Mouse (Mus musculus): ENCODE results near the gene Rassf8. TPM values are rescaled to one million over a fixed set of nuclear protein-coding genes. Genes with fewer than 3 reads are reported as not detected.

Rassf8 gene
- polyA plus RNA-seq, 1 experiment from 2014 or later = 5.4 TPM

DNA sequence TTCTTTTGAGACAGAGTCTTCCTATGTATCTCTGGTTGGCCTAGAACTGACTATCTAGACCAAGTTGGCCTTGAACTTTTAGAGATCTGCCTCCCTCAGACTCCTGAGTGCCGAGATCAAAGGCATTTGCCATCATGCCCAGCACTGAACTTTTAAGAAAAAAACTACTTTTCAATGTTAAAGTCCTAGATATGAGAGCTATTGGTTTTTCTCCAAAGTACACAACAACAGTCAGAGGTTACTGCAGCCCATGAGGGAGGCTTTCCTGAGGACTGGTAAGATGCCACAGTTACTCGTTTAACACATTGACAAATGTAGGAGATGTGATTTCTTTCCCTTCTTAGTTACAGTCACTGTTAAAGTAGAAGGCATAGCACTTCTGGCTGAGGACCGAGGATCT lies 6.5 kb upstream of the Rassf8 start:
- H3K27me3 ChIP-seq (ENCODE audit: control insufficient read depth, insufficient read depth, low read depth, low read length) = no peaks in the 10 kb centered on the region
- H3K4me3 ChIP-seq (ENCODE audit: low read length) = no peak overlapping the region
- H3K9me3 ChIP-seq (ENCODE audit: control insufficient read depth, low read length) = no peaks in the 10 kb centered on the region
- WGBS = 69% methylated on average over 3 of the region's 3 CpGs
- no peak overlapping the region for H3K9ac ChIP-seq (ENCODE audit: low read length)
- H3K4me2 ChIP-seq (ENCODE audit: low read depth, low read length) = no peak overlapping the region
- no peaks in the 10 kb centered on the region; the same call in 1 of the 2 replicates for H3K4me1 ChIP-seq (replicated peaks; ENCODE audit: control insufficient read depth, insufficient read depth, low read length)
- ATAC-seq (ENCODE audit: low read depth) = no peak
- H3K36me3 ChIP-seq (ENCODE audit: control insufficient read depth, insufficient read depth, low read length) = no peaks in the 10 kb centered on the region
- H3K27ac ChIP-seq (ENCODE audit: low read length) = no peak overlapping the region

DNA sequence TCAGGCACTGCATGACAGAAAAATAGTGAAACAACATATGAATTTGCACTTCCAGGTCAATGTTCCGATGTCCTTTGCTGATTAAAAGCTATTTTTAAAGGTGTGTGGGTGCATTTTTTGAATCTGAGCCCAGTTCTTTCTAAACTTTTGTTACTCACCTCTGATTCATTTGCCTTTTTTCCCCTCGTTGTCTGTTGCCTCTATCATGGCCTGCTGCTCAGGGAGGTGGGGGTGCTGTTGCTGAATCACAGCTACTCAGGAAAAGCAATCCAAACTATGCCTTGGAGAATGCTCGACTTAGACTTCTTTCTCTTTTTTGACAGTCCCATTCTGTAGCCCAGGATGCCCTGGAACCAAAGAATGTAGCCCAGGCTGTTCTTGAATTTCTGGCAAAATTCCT lies 1.3 kb upstream of the Rassf8 start:
- Histone ChIP-seq H3K4me3 (ENCODE audit: low read length) (no peak overlapping the region), H3K27me3 (ENCODE audit: control insufficient read depth, insufficient read depth, low read depth, low read length) (no peaks in the 10 kb centered on the region), H3K27ac (ENCODE audit: low read length) (no peak overlapping the region; the same call in 1 of the 2 replicates), H3K9ac (ENCODE audit: low read length) (no peak overlapping the region), H3K4me1 (replicated peaks; ENCODE audit: control insufficient read depth, insufficient read depth, low read length) (peaks cover 12% of the 10 kb centered on the region), H3K9me3 (ENCODE audit: control insufficient read depth, low read length) (no peaks in the 10 kb centered on the region), H3K36me3 (ENCODE audit: control insufficient read depth, insufficient read depth, low read length) (no peaks in the 10 kb centered on the region), H3K4me2 (ENCODE audit: low read depth, low read length) (no peak overlapping the region)
- 33% methylated on average over 3 of the region's 3 CpGs for WGBS
- ATAC-seq (ENCODE audit: low read depth) = no peak

DNA sequence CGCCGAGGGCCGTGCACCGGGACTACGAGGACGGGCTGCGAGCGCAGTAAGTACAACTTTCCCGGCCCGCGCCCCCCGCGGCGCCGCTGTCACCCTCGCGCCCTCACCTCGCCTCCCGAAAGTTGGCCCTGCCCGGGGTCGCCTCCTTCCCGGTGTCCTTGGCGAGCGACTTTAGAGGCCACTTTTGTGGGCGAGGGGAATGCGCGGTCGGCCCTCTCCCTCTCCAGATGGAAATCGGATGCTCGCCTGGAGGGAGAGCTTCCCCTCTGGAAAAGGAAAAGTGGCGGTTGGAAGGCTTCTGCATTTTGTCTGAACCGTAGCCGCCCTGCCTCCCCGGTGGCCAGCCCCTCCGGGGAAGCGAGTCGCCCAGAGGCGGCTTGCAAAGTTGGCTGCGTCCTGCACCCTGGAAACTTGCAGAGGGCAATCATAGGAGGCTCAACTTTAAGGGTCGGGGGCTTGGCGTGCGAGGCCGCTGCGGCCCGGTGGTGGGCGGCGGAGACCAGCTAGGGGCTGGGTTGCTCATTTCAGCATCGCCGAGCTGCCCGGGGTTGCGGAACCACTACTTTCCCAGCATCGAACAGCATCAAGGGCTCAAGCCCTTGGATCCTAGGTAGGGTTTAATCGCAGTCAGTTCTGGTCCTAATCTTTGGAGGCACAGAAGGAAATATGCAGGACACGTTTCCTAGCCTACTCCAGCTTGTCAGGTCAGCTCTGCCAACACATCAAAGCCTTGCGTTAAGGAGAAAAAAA lies 548 bp downstream of the Rassf8 start:
- peak overlapping the region; percentile 82 for H3K27ac ChIP-seq (ENCODE audit: low read length)
- H3K4me2 ChIP-seq (ENCODE audit: low read depth, low read length) = peak overlapping the region; percentile 74
- no peaks in the 10 kb centered on the region for H3K9me3 ChIP-seq (ENCODE audit: control insufficient read depth, low read length)
- H3K4me1 ChIP-seq (replicated peaks; ENCODE audit: control insufficient read depth, insufficient read depth, low read length) = peaks cover 12% of the 10 kb centered on the region
- no peak for ATAC-seq (ENCODE audit: low read depth)
- H3K36me3 ChIP-seq (ENCODE audit: control insufficient read depth, insufficient read depth, low read length) = no peaks in the 10 kb centered on the region
- peak overlapping the region; percentile 89 for H3K9ac ChIP-seq (ENCODE audit: low read length)
- H3K27me3 ChIP-seq (ENCODE audit: control insufficient read depth, insufficient read depth, low read depth, low read length) = no peaks in the 10 kb centered on the region
- peak overlapping the region; percentile 88 for H3K4me3 ChIP-seq (ENCODE audit: low read length)
- WGBS = under 1% methylated on average over 49 of the region's 55 CpGs

DNA sequence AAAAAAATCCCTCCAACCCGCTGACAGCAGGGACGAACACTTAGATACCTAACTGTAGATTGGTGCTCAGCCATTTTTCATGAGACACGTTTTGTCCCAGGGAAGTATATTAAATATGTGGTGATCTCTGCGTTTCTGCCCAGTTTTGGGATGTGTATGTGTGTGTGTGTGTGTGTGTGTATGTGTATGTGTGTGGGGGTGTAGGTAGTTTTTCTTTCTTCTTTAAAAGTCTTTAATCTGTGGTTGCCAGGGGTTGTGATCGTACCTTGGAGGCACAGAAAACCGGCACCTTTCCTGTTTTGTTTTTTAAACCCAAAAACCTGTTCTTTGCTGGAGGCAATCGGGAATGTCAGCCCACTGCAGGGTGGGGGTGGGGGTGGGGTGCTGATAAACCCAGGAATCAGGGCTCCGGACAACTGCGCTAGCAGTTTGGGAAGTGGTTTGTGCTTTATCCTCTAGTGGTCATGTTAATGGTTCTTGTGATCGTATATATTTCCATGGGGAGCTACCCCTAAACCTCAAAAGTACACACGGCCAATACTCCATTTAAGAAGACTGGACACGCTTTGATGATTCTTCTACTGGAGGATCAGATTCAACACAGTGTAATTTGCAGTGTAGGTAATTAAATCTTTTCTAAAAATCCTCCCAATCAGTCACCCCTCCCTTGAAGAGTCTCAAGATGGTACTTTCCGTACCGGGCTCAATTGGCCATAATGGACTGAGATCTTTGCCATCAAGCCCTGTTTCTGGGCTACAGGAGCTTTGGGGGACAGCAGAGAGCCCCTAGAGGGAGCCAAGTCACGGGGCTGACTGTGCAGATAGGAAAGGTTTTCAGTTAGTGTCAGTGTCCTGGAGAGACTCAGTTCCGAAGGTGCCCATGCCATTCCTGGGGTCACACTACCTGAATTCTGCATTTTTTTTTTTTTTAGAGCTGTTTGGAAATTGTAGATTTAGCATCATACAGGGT lies 1.4 kb downstream of the Rassf8 start:
- no peak for ATAC-seq (ENCODE audit: low read depth)

DNA sequence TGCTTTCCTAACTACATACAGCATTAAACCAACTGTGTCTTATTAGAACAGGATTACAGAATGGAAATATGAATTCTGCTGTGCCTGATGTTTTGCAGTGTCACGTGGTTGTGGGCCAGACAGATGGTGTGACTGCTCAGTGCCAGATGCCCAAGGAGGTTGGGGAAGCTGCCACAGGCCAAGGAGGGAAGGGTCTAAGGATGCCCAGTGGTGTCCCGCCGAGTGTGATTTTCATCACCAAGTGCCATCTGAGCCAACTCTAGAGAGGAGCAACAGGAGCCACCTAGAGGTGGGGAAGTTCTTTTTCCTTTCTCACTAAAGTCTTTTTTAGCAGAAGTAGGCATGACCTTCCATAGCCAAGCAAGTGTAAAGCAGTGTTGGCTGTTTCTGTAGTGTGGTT lies 3.8 kb downstream of the Rassf8 start:
- no peaks in the 10 kb centered on the region for H3K9me3 ChIP-seq (ENCODE audit: control insufficient read depth, low read length)
- ATAC-seq (ENCODE audit: low read depth) = no peak
- H3K36me3 ChIP-seq (ENCODE audit: control insufficient read depth, insufficient read depth, low read length) = no peaks in the 10 kb centered on the region; the same call in 1 of the 2 replicates
- H3K4me2 ChIP-seq (ENCODE audit: low read depth, low read length) = no peak overlapping the region
- 94% methylated on average over 3 of the region's 3 CpGs for WGBS
- no peaks in the 10 kb centered on the region for H3K27me3 ChIP-seq (ENCODE audit: control insufficient read depth, insufficient read depth, low read depth, low read length)
- no peak overlapping the region for H3K27ac ChIP-seq (ENCODE audit: low read length)
- H3K4me1 ChIP-seq (replicated peaks; ENCODE audit: control insufficient read depth, insufficient read depth, low read length) = peaks cover 13% of the 10 kb centered on the region
- no peak overlapping the region for H3K4me3 ChIP-seq (ENCODE audit: low read length)
- H3K9ac ChIP-seq (ENCODE audit: low read length) = no peak overlapping the region

More for the DNA sequence above, 1.4 kb downstream of the Rassf8 start:
- 7% methylated on average over 16 of the region's 16 CpGs for WGBS
- H3K4me2 ChIP-seq (ENCODE audit: low read depth, low read length) = peak overlapping the region; percentile 74
- peak overlapping the region; percentile 89 for H3K9ac ChIP-seq (ENCODE audit: low read length)
- H3K36me3 ChIP-seq (ENCODE audit: control insufficient read depth, insufficient read depth, low read length) = no peaks in the 10 kb centered on the region
- H3K27ac ChIP-seq (ENCODE audit: low read length) = peak overlapping the region; percentile 82
- H3K4me3 ChIP-seq (ENCODE audit: low read length) = peak overlapping the region; percentile 88
- H3K27me3 ChIP-seq (ENCODE audit: control insufficient read depth, insufficient read depth, low read depth, low read length) = no peaks in the 10 kb centered on the region
- H3K9me3 ChIP-seq (ENCODE audit: control insufficient read depth, low read length) = no peaks in the 10 kb centered on the region
- H3K4me1 ChIP-seq (replicated peaks; ENCODE audit: control insufficient read depth, insufficient read depth, low read length) = peaks cover 12% of the 10 kb centered on the region

DNA sequence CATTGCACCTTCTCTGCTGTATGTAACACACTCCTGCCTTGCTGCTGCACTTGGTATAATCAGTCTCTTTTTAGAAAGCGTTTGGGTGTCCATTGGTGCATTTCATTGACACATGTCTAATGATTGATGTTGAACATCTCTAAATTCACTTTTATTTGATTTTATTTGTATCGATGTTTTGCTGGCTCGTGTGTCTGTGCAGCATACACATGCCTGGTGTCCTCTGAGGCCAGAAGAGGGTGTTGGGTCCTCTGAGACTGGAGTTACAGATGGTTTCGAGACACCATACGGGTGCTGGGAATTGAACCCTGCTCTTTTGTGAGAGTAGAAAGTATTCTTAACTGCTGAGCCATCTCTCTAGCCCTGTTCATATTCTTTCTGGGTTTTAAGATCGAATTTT lies 6.7 kb downstream of the Rassf8 start:
- H3K9ac ChIP-seq (ENCODE audit: low read length) = no peak overlapping the region
- no peak overlapping the region for H3K4me3 ChIP-seq (ENCODE audit: low read length)
- H3K9me3 ChIP-seq (ENCODE audit: control insufficient read depth, low read length) = no peaks in the 10 kb centered on the region
- H3K27me3 ChIP-seq (ENCODE audit: control insufficient read depth, insufficient read depth, low read depth, low read length) = no peaks in the 10 kb centered on the region
- peaks cover 19% of the 10 kb centered on the region for H3K4me1 ChIP-seq (replicated peaks; ENCODE audit: control insufficient read depth, insufficient read depth, low read length)
- H3K4me2 ChIP-seq (ENCODE audit: low read depth, low read length) = no peak overlapping the region
- no peaks in the 10 kb centered on the region; the same call in 1 of the 2 replicates for H3K36me3 ChIP-seq (ENCODE audit: control insufficient read depth, insufficient read depth, low read length)
- no peak overlapping the region for H3K27ac ChIP-seq (ENCODE audit: low read length)
- ATAC-seq (ENCODE audit: low read depth) = no peak
- WGBS = 81% methylated on average over 6 of the region's 6 CpGs

DNA sequence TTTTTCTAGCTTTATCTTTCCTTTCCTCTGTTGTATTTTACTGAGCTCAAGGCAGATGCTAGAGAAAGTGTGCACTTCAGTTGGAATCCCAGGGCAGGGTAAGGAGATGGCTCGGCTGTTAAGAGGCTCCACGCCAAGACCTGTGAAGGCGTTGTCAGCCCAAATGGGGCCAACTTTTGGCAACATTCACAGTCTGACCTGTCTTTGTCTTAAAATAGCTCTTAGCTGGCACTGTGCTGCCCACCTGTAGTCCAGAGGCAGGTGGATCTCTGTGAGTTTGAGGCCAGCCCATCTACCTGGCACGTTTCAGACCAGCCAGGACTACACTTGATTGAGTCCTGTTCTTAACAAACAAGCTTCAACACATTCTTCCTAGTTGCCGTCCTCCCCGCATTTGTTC lies 7.9 kb downstream of the Rassf8 start:
- Histone ChIP-seq H3K4me1 (replicated peaks; ENCODE audit: control insufficient read depth, insufficient read depth, low read length) (peaks cover 27% of the 10 kb centered on the region), H3K9me3 (ENCODE audit: control insufficient read depth, low read length) (no peaks in the 10 kb centered on the region), H3K4me2 (ENCODE audit: low read depth, low read length) (no peak overlapping the region), H3K27ac (ENCODE audit: low read length) (no peak overlapping the region), H3K9ac (ENCODE audit: low read length) (no peak overlapping the region), H3K36me3 (ENCODE audit: control insufficient read depth, insufficient read depth, low read length) (no peaks in the 10 kb centered on the region; the same call in 1 of the 2 replicates), H3K27me3 (ENCODE audit: control insufficient read depth, insufficient read depth, low read depth, low read length) (no peaks in the 10 kb centered on the region), H3K4me3 (ENCODE audit: low read length) (no peak overlapping the region)
- no peak for ATAC-seq (ENCODE audit: low read depth)
- WGBS = 58% methylated on average over 6 of the region's 6 CpGs

DNA sequence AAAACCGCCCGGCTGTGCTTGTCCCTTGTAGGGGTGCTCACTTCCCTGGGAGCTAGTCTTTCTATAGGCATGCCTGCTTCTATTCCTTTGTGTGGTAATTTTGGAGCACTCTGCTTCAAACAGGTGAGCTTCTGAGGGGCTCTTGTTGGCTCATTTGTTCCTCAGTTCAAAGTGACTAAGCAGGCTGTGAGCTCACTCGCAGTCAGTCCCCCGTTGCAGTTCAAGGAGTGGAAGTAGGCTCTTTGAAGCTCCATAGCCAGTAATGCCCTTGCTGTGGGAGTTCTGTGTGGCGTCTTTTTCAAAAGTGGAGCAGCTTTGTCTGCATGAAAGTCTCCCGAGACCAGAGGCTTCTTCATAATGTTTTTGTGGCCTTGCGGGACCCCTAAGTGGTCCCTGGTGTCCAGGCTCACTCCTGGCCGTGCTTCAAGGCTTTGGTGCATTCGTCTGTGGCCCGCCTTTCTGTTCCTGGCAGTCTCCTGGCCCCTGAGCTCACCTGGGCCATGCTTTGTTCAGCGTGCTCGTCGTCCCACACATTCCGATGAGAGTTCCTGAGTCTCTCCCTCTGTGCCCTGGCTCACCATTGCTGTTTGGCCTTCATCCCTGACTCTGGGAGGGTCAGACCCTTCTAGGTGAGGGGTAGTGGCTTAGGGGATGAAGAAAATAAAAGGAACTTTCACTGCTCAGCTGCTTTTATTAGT lies 9.5 kb downstream of the Rassf8 start:
- Histone ChIP-seq H3K4me3 (ENCODE audit: low read length) (no peak overlapping the region), H3K4me1 (replicated peaks; ENCODE audit: control insufficient read depth, insufficient read depth, low read length) (peaks cover 38% of the 10 kb centered on the region), H3K4me2 (ENCODE audit: low read depth, low read length) (no peak overlapping the region), H3K9me3 (ENCODE audit: control insufficient read depth, low read length) (no peaks in the 10 kb centered on the region), H3K9ac (ENCODE audit: low read length) (peak overlapping the region; percentile 29; the same call in 1 of the 2 replicates), H3K27me3 (ENCODE audit: control insufficient read depth, insufficient read depth, low read depth, low read length) (no peaks in the 10 kb centered on the region), H3K27ac (ENCODE audit: low read length) (peak overlapping the region; percentile 14), H3K36me3 (ENCODE audit: control insufficient read depth, insufficient read depth, low read length) (no peaks in the 10 kb centered on the region; the same call in 1 of the 2 replicates)
- WGBS = 59% methylated on average over 14 of the region's 14 CpGs
- ATAC-seq (ENCODE audit: low read depth) = no peak

Data from lung, embryonic 16.5 days (tissue).